Mouse (Mus musculus): ENCODE measurements around the gene Snx29. TPM values are rescaled to one million over a fixed set of nuclear protein-coding genes. Genes with fewer than 3 reads are reported as not detected.

Gene Snx29
- total RNA-seq, 1 experiment, result 9.6 TPM

- Histone ChIP-seq H3K36me3 (ENCODE audit: control insufficient read depth, insufficient read depth, low read length, poor library complexity, severe bottlenecking) (peaks cover 3% of the 10 kb centered on the region; the same call in 1 of the 2 replicates), H3K27ac (ENCODE audit: insufficient read depth, low read depth, low read length, poor library complexity, severe bottlenecking) (no peak overlapping the region), H3K4me3 (ENCODE audit: insufficient read depth in 1 of 2, low read depth in 1 of 2, low read length in 2 of 2, poor library complexity in 1 of 2, severe bottlenecking in 1 of 2) (no peak overlapping the region), H3K4me1 (ENCODE audit: control insufficient read depth in 2 of 2, insufficient read depth in 2 of 2, low read length in 2 of 2, poor library complexity in 1 of 2) (peaks cover 4 to 19% of the 10 kb centered on the region in 2 experiments; a peak in 3 of 4 replicates), H3K9ac (ENCODE audit: insufficient read depth, low read depth, low read length, poor library complexity, severe bottlenecking) (no peak overlapping the region), H3K9me3 (ENCODE audit: control insufficient read depth, insufficient read depth, low read depth, low read length) (no peaks in the 10 kb centered on the region)
- TF ChIP-seq HCFC1 (IDR thresholded peaks at IDR 0.05; ENCODE audit: borderline replicate concordance, insufficient read depth, low read length), result no peak
- TF ChIP-seq ZNF384 (IDR thresholded peaks at IDR 0.05; ENCODE audit: low read depth, low read length), result no peak
- no peak for TF ChIP-seq ZC3H11A (IDR thresholded peaks at IDR 0.05; ENCODE audit: borderline replicate concordance, low read depth, low read length)
- TF ChIP-seq CHD2 (IDR thresholded peaks at IDR 0.05; ENCODE audit: low read depth, low read length), result no peak
- no peak for TF ChIP-seq MAFK (IDR thresholded peaks at IDR 0.05; ENCODE audit: insufficient read depth, low read depth, low read length)
- DNase-seq (ENCODE audit: low read depth, low spot score), result no peak
- in situ Hi-C loops (cut with MboI; ENCODE audit: low sequenced_read_pairs in 2 of 2, unreplicated experiment in 2 of 2), result no loop called here
These were observed 47.4 kb downstream of the Snx29 start for GRCm38 (mm10) chr16:11370132-11370544.

DNA sequence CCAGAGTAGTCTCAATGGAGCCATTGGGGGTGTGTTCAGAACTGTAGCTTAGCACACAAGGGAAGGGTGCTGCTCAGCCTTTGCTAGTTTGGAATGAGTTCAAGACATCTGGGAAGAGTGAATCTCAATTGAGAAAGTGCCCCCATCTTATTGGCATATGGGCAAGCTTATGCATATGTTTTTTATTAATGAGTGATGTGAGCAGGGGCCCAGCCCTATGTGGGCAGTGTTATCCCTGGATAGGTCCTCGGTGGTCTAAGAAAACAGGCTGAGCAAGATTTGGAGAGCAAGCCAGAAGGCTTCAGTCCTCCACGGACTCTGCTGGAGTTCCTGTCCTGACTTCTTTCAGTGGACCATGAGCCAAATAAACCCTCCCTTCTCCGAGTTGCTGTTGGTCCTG is 56.6 kb downstream of the Snx29 start:
- H3K36me3 ChIP-seq (ENCODE audit: control insufficient read depth, insufficient read depth, low read length, poor library complexity, severe bottlenecking), result no peaks in the 10 kb centered on the region
- no peak overlapping the region for H3K27ac ChIP-seq (ENCODE audit: insufficient read depth, low read depth, low read length, poor library complexity, severe bottlenecking)
- TF ChIP-seq HCFC1 (IDR thresholded peaks at IDR 0.05; ENCODE audit: borderline replicate concordance, insufficient read depth, low read length) (no peak), ZNF384 (IDR thresholded peaks at IDR 0.05; ENCODE audit: low read depth, low read length) (no peak), MAFK (IDR thresholded peaks at IDR 0.05; ENCODE audit: insufficient read depth, low read depth, low read length) (no peak), ZC3H11A (IDR thresholded peaks at IDR 0.05; ENCODE audit: borderline replicate concordance, low read depth, low read length) (no peak), CHD2 (IDR thresholded peaks at IDR 0.05; ENCODE audit: low read depth, low read length) (no peak)
- no peak for DNase-seq (ENCODE audit: low read depth, low spot score)
- H3K9me3 ChIP-seq (ENCODE audit: control insufficient read depth, insufficient read depth, low read depth, low read length), result no peaks in the 10 kb centered on the region
- no peak overlapping the region for H3K9ac ChIP-seq (ENCODE audit: insufficient read depth, low read depth, low read length, poor library complexity, severe bottlenecking)
- H3K4me1 ChIP-seq (ENCODE audit: control insufficient read depth in 2 of 2, insufficient read depth in 2 of 2, low read length in 2 of 2, poor library complexity in 1 of 2), result no peaks in the 10 kb centered on the region
- no peak overlapping the region for H3K4me3 ChIP-seq (ENCODE audit: insufficient read depth in 1 of 2, low read depth in 1 of 2, low read length in 2 of 2, poor library complexity in 1 of 2, severe bottlenecking in 1 of 2)
- in situ Hi-C loops (cut with MboI; ENCODE audit: low sequenced_read_pairs in 2 of 2, unreplicated experiment in 2 of 2), result no loop called here

DNA sequence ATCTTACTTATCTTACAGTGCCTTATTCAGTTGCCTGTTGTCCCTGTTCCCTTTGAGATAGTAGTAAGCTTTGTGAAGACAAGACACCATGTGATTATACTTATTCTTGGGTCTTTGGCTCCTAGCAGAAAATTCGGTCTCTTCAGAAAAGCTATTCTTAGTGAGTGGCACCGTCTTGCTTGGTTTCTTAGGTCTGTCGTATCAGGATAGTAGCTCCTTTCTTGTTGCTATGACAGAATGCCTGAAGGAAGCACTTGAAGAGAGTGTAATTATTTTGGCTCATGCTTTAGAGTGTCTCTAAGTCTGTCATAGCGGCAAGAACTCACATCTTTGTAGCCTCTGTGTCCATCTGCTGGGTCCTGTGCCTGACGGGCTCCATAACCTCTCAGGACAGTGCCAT is 57.3 kb downstream of the Snx29 start:
- H3K4me3 ChIP-seq (ENCODE audit: insufficient read depth in 1 of 2, low read depth in 1 of 2, low read length in 2 of 2, poor library complexity in 1 of 2, severe bottlenecking in 1 of 2), result no peak overlapping the region
- H3K9ac ChIP-seq (ENCODE audit: insufficient read depth, low read depth, low read length, poor library complexity, severe bottlenecking), result no peak overlapping the region
- DNase-seq (ENCODE audit: low read depth, low spot score), result no peak
- H3K27ac ChIP-seq (ENCODE audit: insufficient read depth, low read depth, low read length, poor library complexity, severe bottlenecking), result no peak overlapping the region
- H3K9me3 ChIP-seq (ENCODE audit: control insufficient read depth, insufficient read depth, low read depth, low read length), result no peaks in the 10 kb centered on the region
- no peaks in the 10 kb centered on the region for H3K36me3 ChIP-seq (ENCODE audit: control insufficient read depth, insufficient read depth, low read length, poor library complexity, severe bottlenecking)
- in situ Hi-C loops (cut with MboI; ENCODE audit: low sequenced_read_pairs in 2 of 2, unreplicated experiment in 2 of 2), result no loop called here
- H3K4me1 ChIP-seq (ENCODE audit: control insufficient read depth in 2 of 2, insufficient read depth in 2 of 2, low read length in 2 of 2, poor library complexity in 1 of 2), result no peaks in the 10 kb centered on the region
- TF ChIP-seq HCFC1 (IDR thresholded peaks at IDR 0.05; ENCODE audit: borderline replicate concordance, insufficient read depth, low read length) (no peak), ZC3H11A (IDR thresholded peaks at IDR 0.05; ENCODE audit: borderline replicate concordance, low read depth, low read length) (no peak), ZNF384 (IDR thresholded peaks at IDR 0.05; ENCODE audit: low read depth, low read length) (no peak), CHD2 (IDR thresholded peaks at IDR 0.05; ENCODE audit: low read depth, low read length) (no peak), MAFK (IDR thresholded peaks at IDR 0.05; ENCODE audit: insufficient read depth, low read depth, low read length) (no peak)

- H3K27ac ChIP-seq (ENCODE audit: insufficient read depth, low read depth, low read length, poor library complexity, severe bottlenecking), result no peak overlapping the region
- H3K4me3 ChIP-seq (ENCODE audit: insufficient read depth in 1 of 2, low read depth in 1 of 2, low read length in 2 of 2, poor library complexity in 1 of 2, severe bottlenecking in 1 of 2), result no peak overlapping the region
- no peak overlapping the region for H3K9ac ChIP-seq (ENCODE audit: insufficient read depth, low read depth, low read length, poor library complexity, severe bottlenecking)
- no peaks in the 10 kb centered on the region for H3K4me1 ChIP-seq (ENCODE audit: control insufficient read depth in 2 of 2, insufficient read depth in 2 of 2, low read length in 2 of 2, poor library complexity in 1 of 2)
- no peak for DNase-seq (ENCODE audit: low read depth, low spot score)
- no peaks in the 10 kb centered on the region for H3K9me3 ChIP-seq (ENCODE audit: control insufficient read depth, insufficient read depth, low read depth, low read length)
- in situ Hi-C loops (cut with MboI; ENCODE audit: low sequenced_read_pairs in 2 of 2, unreplicated experiment in 2 of 2), result no loop called here
- H3K36me3 ChIP-seq (ENCODE audit: control insufficient read depth, insufficient read depth, low read length, poor library complexity, severe bottlenecking), result no peaks in the 10 kb centered on the region
- TF ChIP-seq MAFK (IDR thresholded peaks at IDR 0.05; ENCODE audit: insufficient read depth, low read depth, low read length) (no peak), HCFC1 (IDR thresholded peaks at IDR 0.05; ENCODE audit: borderline replicate concordance, insufficient read depth, low read length) (no peak), ZNF384 (IDR thresholded peaks at IDR 0.05; ENCODE audit: low read depth, low read length) (no peak), CHD2 (IDR thresholded peaks at IDR 0.05; ENCODE audit: low read depth, low read length) (no peak), ZC3H11A (IDR thresholded peaks at IDR 0.05; ENCODE audit: borderline replicate concordance, low read depth, low read length) (no peak)
These were observed 58.2 kb downstream of the Snx29 start for GRCm38 (mm10) chr16:11380871-11381270.

- in situ Hi-C loops (cut with MboI; ENCODE audit: low sequenced_read_pairs in 2 of 2, unreplicated experiment in 2 of 2), result no loop called here
- H3K9me3 ChIP-seq (ENCODE audit: control insufficient read depth, insufficient read depth, low read depth, low read length), result no peaks in the 10 kb centered on the region
- no peak for DNase-seq (ENCODE audit: low read depth, low spot score)
- TF ChIP-seq HCFC1 (IDR thresholded peaks at IDR 0.05; ENCODE audit: borderline replicate concordance, insufficient read depth, low read length) (no peak), MAFK (IDR thresholded peaks at IDR 0.05; ENCODE audit: insufficient read depth, low read depth, low read length) (no peak), ZNF384 (IDR thresholded peaks at IDR 0.05; ENCODE audit: low read depth, low read length) (no peak), ZC3H11A (IDR thresholded peaks at IDR 0.05; ENCODE audit: borderline replicate concordance, low read depth, low read length) (no peak), CHD2 (IDR thresholded peaks at IDR 0.05; ENCODE audit: low read depth, low read length) (no peak)
- H3K4me1 ChIP-seq (ENCODE audit: control insufficient read depth in 2 of 2, insufficient read depth in 2 of 2, low read length in 2 of 2, poor library complexity in 1 of 2), result peaks cover 4% of the 10 kb centered on the region in 2 experiments; a peak in 2 of 4 replicates
- H3K9ac ChIP-seq (ENCODE audit: insufficient read depth, low read depth, low read length, poor library complexity, severe bottlenecking), result no peak overlapping the region
- no peak overlapping the region for H3K4me3 ChIP-seq (ENCODE audit: insufficient read depth in 1 of 2, low read depth in 1 of 2, low read length in 2 of 2, poor library complexity in 1 of 2, severe bottlenecking in 1 of 2)
- no peak overlapping the region for H3K27ac ChIP-seq (ENCODE audit: insufficient read depth, low read depth, low read length, poor library complexity, severe bottlenecking)
- H3K36me3 ChIP-seq (ENCODE audit: control insufficient read depth, insufficient read depth, low read length, poor library complexity, severe bottlenecking), result no peaks in the 10 kb centered on the region
These were observed 61.7 kb downstream of the Snx29 start for GRCm38 (mm10) chr16:11384361-11384760.
